Mouse (Mus musculus): Measurements from ENCODE around the gene Ube2n.

GRCm38 (mm10) chr10:95468894-95469293 lies 46.1 kb upstream of the Ube2n start:
- TF ChIP-seq CTCF (IDR thresholded peaks at IDR 0.05; ENCODE audit: borderline replicate concordance, control insufficient read depth, extremely low read depth, insufficient read depth, low read length, poor library complexity) (no peak), POLR2A (IDR thresholded peaks at IDR 0.05; ENCODE audit: control insufficient read depth, extremely low read depth, insufficient read depth, low read length, poor library complexity) (no peak)
